Mouse (Mus musculus) kidney, adult 2 months (tissue): ENCODE results near the gene Jup. TPM values are rescaled to one million over a fixed set of nuclear protein-coding genes. Genes with fewer than 3 reads are reported as not detected.

Experiments
- DNase-seq: peaks from one replicate; pipeline ENCODE4 v3.0.0; 2021
- H3K27ac ChIP-seq: fragments of 200-500 bp; 2 replicates; pipeline ENCODE4 v1.5.1; 2012; ENCODE audit warnings: low read depth, low read length, control low read depth, inconsistent platforms; ENCODE audit not compliant: insufficient read depth
- H3K27me3 ChIP-seq: fragments of 200-500 bp; replicated peaks from 2 replicates; pipeline ENCODE4 v1.6.1; 2012; ENCODE audit warnings: mild to moderate bottlenecking, moderate library complexity, low read length, inconsistent platforms; ENCODE audit not compliant: control insufficient read depth, insufficient read depth
- H3K36me3 ChIP-seq: fragments of 200-500 bp; 2 replicates; pipeline ENCODE4 v1.6.1; 2012; ENCODE audit warnings: mild to moderate bottlenecking, moderate library complexity, low read length, inconsistent platforms; ENCODE audit not compliant: control insufficient read depth, insufficient read depth
- H3K4me1 ChIP-seq: fragments of 200-500 bp; 2 replicates; pipeline ENCODE4 v1.6.1; 2011; ENCODE audit warnings: low read length; ENCODE audit not compliant: control insufficient read depth, insufficient read depth
- H3K4me3 ChIP-seq: fragments of 200-500 bp; 2 replicates; pipeline ENCODE4 v1.5.1; 2011; ENCODE audit warnings: mild to moderate bottlenecking, low read depth, low read length, control low read depth; ENCODE audit not compliant: insufficient read depth
- CTCF ChIP-seq: fragments of 200-500 bp; conservative IDR thresholded peaks from 2 replicates; pipeline ENCODE4 v1.5.1; 2011; ENCODE audit warnings: low read depth, mild to moderate bottlenecking, control low read depth, low read length, moderate library complexity, mixed read lengths; ENCODE audit not compliant: insufficient read depth, insufficient read length
- POLR2A ChIP-seq: fragments of 200-500 bp; IDR thresholded peaks from one replicate; pipeline ENCODE4 v1.6.1; 2011; ENCODE audit warnings: low read depth, low read length, control low read depth
- WGBS: fragments of 180-500 bp; shearing (Covaris S2); methylation state at CpG from one replicate; pipeline ENCODE4 v1.1.7; 2018; 5-methylcytosine and 5-hydroxymethylcytosine counted together
- polyA plus RNA-seq: library from polyadenylated mRNA; depleted of rRNA; stranded (reverse); fragments of >200 nt; gene quantifications from 2 replicates; pipeline ENCODE4 v1.2.3, GENCODE M21; 2012

The Jup gene
- polyA plus RNA-seq, 1 experiment = 220 TPM

DNA sequence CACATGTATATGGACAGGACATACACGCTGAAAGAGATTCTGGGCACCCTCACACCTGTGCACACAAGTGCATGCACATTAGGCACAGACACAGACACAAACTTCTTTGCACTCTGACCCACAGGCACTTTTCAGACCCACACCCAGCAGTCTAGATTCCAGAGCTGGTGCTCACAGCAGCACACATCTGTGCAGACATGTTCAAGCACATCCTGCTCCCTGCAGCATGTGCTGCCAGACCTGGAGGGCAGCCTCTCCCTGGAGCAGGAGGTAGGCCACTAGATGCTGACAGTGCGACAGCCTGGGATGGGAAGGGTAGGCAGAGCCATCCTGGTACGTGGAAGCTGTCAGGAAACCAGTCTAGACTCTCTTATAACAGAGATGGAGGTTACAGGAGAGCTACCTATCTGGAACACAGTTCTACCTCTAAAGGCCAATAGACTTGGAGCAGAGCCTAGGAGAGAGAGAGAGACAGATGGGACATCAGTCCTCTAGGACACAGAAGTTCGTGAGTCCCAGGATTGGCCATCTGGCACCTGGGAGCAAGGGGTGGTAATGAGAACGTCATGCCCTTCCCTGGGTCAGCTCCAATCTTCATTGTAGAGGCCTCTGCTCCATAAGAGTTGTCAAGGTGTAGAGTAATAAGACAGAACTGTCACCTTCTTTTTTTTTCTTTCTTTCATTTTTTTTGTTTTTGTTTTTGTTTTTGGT is 9.6 kb upstream of the Jup start:
- DNase-seq = no peak
- H3K27ac ChIP-seq = no peak overlapping the region
- no peak overlapping the region for H3K4me3 ChIP-seq
- 93% methylated on average over 5 of the region's 5 CpGs for WGBS
- peaks cover 7% of the 10 kb centered on the region; the same call in 1 of the 2 replicates for H3K4me1 ChIP-seq
- TF ChIP-seq CTCF (no peak), POLR2A (no peak)
- no peaks in the 10 kb centered on the region for H3K36me3 ChIP-seq
- no peaks in the 10 kb centered on the region for H3K27me3 ChIP-seq

DNA sequence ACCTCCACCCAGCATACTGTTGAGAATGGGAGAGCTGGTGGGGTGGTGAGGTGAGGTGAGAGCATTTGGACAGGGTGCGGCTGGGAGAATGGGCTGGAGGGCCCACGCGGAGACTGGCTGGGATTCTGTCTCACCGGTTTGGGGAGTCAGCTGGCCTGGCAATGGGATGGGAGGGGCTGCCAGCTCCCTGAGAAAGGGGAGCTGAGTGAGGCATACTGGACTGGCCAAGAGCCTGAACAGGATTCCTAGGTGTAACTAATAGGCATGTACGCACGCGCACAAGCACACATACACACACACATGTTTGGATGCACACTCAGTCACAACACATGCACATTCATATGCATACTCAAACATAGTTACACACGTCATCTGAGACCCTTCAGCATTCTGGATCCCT is 8.7 kb upstream of the Jup start:
- H3K4me3 ChIP-seq = no peak overlapping the region
- H3K4me1 ChIP-seq = peaks cover 7% of the 10 kb centered on the region; the same call in 1 of the 2 replicates
- WGBS = 83% methylated on average over 8 of the region's 8 CpGs

DNA sequence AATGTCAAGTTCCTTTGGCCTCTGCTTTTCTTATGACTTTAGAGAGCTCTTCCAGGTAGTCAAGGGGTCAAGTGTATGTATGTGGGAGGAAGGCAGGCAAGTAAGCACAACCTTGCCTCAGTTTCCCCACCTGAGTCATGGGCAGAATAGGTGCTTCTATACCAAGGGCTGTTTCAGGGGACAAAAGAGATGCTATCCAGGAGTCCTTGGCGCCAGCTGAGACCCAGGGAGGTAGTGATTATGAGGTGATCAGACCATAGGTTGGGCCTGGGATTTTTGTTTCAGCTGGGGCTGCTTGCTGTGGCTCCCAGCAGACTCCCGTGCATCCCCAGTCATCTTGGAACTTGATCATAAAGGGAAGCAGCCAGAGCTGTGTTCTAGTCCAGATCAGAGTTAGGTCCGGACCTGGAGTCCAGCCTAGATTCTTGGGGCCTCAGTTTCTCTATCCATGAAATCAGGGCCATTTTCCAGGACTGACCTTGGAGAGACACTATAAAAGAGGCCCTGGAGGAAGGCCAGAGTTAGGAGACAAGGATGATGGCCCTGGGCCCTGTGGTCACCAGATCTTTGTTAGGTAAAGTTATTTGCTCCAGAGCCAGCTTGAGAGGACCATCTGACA is 7.0 kb upstream of the Jup start:
- Histone ChIP-seq H3K36me3 (no peaks in the 10 kb centered on the region), H3K27me3 (no peaks in the 10 kb centered on the region), H3K4me1 (peaks cover 7% of the 10 kb centered on the region; the same call in 1 of the 2 replicates), H3K4me3 (no peak overlapping the region), H3K27ac (no peak overlapping the region)
- DNase-seq = no peak
- TF ChIP-seq CTCF (no peak), POLR2A (no peak)
- WGBS = 96% methylated on average over 3 of the region's 3 CpGs

More for the DNA sequence above, 8.7 kb upstream of the Jup start:
- H3K36me3 ChIP-seq = no peaks in the 10 kb centered on the region
- H3K27ac ChIP-seq = no peak overlapping the region
- TF ChIP-seq CTCF = no peak
- no peak for TF ChIP-seq POLR2A
- H3K27me3 ChIP-seq = no peaks in the 10 kb centered on the region
- DNase-seq = no peak

DNA sequence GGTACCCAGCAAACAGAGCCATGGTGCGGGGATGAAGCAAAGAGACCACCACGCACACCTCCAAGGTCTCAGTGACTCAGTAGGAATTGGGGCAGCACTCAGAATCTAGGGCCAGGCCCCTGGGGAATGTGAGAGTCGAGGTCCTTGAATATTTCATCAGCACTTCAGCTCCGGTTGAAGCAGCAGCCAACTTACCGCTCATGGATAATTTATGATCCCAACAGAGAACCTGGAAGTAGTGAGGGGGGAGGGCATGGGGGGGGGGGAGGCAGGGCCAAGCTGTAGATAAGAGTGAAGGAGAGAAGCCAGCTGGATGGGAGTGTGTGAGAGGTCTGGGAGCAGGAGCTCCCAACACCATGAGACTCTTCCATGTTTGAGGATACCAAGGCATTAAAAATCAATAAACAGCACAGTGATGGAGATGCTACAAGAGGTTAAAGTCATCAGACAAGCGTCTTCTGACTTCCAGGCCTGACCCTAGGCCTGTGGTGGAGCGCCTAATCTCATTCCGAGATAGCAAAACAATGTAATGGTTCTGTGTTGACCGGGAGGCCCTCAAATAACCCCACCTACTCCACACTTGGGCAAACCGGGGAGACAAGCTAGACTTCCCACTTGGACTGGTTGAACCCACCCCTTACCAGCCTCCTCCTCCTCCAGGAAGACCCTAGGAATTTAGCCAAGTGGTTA is 6.0 kb upstream of the Jup start:
- Histone ChIP-seq H3K4me3 (no peak overlapping the region), H3K4me1 (peaks cover 7% of the 10 kb centered on the region; the same call in 1 of the 2 replicates), H3K27me3 (no peaks in the 10 kb centered on the region), H3K36me3 (no peaks in the 10 kb centered on the region), H3K27ac (peak overlapping the region; percentile 43; the same call in 1 of the 2 replicates)
- TF ChIP-seq CTCF (no peak), POLR2A (no peak)
- peak; percentile 52 for DNase-seq
- WGBS = 53% methylated on average over 10 of the region's 10 CpGs

DNA sequence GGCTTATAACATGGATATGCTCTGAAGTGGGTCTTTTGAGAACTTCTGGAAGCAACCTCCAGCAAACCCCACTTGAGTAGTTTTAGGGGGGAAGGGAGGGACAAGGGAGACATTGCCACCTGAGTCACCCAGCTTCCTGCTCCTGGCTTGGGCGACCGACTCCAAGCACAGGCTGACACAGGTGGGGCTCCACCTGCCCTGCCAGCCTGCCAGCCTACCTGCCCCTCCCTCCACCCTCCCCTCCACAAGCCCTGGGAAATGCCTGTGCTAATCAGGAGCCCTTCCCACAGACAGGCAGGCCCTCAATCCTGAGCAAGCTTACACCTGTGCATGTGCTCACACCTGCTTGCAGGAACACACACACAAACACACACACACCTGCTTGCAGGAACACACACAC is 5.1 kb upstream of the Jup start:
- DNase-seq = peak; percentile 38
- H3K4me1 ChIP-seq = peaks cover 10% of the 10 kb centered on the region; the same call in 1 of the 2 replicates
- H3K27ac ChIP-seq = peak overlapping the region; percentile 43; the same call in 1 of the 2 replicates
- no peaks in the 10 kb centered on the region for H3K36me3 ChIP-seq
- no peak overlapping the region for H3K4me3 ChIP-seq
- no peaks in the 10 kb centered on the region for H3K27me3 ChIP-seq
- 60% methylated on average over 2 of the region's 2 CpGs for WGBS
- no peak for TF ChIP-seq CTCF
- TF ChIP-seq POLR2A = no peak

DNA sequence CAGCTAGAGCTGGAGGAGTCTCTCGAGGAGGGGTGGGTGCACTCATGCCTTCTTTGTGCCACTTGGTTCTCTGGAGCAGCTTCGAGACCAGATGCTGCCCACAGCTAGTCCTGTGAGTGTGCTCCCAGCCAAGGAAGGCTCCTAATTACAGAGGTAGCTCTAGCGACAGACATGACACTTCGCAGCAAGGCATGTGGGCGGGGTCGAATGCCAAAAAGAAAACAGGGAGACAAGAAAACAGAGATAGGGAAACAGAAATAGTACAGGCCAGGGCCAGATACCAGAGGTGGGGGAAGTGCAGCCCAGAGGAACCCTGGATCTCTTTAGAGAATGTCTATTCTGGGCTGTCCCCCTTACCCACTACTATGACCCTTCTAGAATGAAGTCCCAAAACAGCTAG is 4.7 kb upstream of the Jup start:
- 58% methylated on average over 6 of the region's 6 CpGs for WGBS
- peak overlapping the region; percentile 27; the same call in 1 of the 2 replicates for H3K27ac ChIP-seq
- no peaks in the 10 kb centered on the region for H3K36me3 ChIP-seq
- H3K4me1 ChIP-seq = peaks cover 10% of the 10 kb centered on the region; the same call in 1 of the 2 replicates
- H3K27me3 ChIP-seq = no peaks in the 10 kb centered on the region
- TF ChIP-seq POLR2A (no peak), CTCF (no peak)
- DNase-seq = no peak
- H3K4me3 ChIP-seq = no peak overlapping the region

DNA sequence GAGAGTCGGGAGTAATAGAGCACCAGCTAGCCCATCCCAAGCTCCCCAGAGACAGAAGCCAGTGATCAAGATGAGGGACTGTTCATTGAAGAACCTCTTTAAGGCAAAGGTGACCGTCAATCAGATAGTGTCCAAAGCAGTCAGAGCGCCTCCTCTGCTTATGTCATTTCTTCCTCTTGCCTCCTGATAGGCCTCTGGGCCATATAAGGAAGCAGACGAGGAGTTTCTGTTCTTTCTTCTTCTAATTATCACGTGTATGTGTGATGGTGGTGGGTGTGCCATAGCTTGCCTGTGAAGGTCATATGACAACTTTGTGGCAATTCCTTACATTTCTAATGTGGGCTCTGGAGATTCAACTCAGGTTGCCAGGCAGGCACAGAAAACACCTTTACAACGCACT is 3.3 kb upstream of the Jup start:
- no peak overlapping the region for H3K4me3 ChIP-seq
- H3K36me3 ChIP-seq = no peaks in the 10 kb centered on the region
- 86% methylated on average over 6 of the region's 6 CpGs for WGBS
- H3K27ac ChIP-seq = no peak overlapping the region
- H3K27me3 ChIP-seq = no peaks in the 10 kb centered on the region
- H3K4me1 ChIP-seq = peaks cover 11% of the 10 kb centered on the region; the same call in 1 of the 2 replicates
- no peak for TF ChIP-seq POLR2A
- no peak for TF ChIP-seq CTCF
- no peak for DNase-seq
